In the genomic region with DNA sequence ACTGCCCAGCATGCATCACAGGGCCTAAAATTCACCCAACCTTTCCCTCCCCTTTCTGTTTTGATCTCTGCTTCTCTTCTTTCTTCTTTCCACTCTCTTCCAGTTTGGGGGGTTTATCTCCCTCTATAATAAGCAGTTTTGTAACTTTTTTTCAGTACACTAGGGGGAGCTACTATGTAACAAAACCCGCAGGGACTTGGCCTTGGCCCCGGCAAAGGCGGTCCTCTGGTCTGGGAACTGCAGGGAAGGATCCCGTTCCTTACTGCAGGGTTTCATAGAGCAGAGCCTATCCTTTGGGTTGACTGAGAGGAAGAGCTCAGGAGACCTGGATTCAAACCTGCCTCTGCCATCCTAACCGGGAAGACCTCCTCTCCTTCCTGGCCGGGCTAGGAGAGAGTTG, we compare ENCODE assay signal across 9 mouse cellular contexts. TPM values are rescaled to one million over a fixed set of nuclear protein-coding genes. Genes with fewer than 3 reads are reported as not detected.
DNase-seq lines count a peak whose midpoint lies in the region; ATAC-seq and TF ChIP-seq lines count a peak whose summit lies in the region.
"Had no signal": no experiment of that assay in that cellular context is flagged by ENCODE, and none has a peak within 500 bp of the region (broad histone marks: within the 10 kb centered on the region; RNA-seq: fewer than 3 reads in every experiment).

No protein-coding gene starts in this region.

- TF ChIP-seq POLR2A in brain, embryonic 14.5 days (IDR thresholded peaks at IDR 0.05; ENCODE audit: borderline replicate concordance, extremely low read depth, insufficient read depth, insufficient read length, poor library complexity, severe bottlenecking), result no peak

- 19% methylated on average over 6 of the region's 6 CpGs for WGBS in lung, embryonic 15.5 days

- no peak overlapping the region for H3K4me2 ChIP-seq in lung, embryonic 15.5 days

- H3K9ac ChIP-seq in ES-E14 (ENCODE audit: insufficient read depth, low read depth, low read length, poor library complexity, severe bottlenecking), result peak overlapping the region; percentile 31; the same call in 1 of the 2 replicates
- no peak overlapping the region for H3K9ac ChIP-seq in lung, embryonic 15.5 days

- no peaks in the 10 kb centered on the region; a peak in 1 of 4 replicates for H3K4me1 ChIP-seq in ES-E14 (ENCODE audit: control insufficient read depth in 2 of 2, insufficient read depth in 2 of 2, low read length in 2 of 2, poor library complexity in 1 of 2)
- peaks cover 8% of the 10 kb centered on the region; the same call in 1 of the 2 replicates for H3K4me1 ChIP-seq in lung, embryonic 15.5 days

- H3K4me3 ChIP-seq in left cerebral cortex, adult 2 months, result no peak overlapping the region
- H3K4me3 ChIP-seq in ES-E14 (ENCODE audit: insufficient read depth in 1 of 2, low read depth in 1 of 2, low read length in 2 of 2, poor library complexity in 1 of 2, severe bottlenecking in 1 of 2), result no peak overlapping the region
- H3K4me3 ChIP-seq in lung, embryonic 15.5 days, result no peak overlapping the region
- H3K4me3 ChIP-seq: erythroblast, embryonic 14.5 days had no signal

- H3K36me3 ChIP-seq in ES-E14 (ENCODE audit: control insufficient read depth, insufficient read depth, low read length, poor library complexity, severe bottlenecking), result no peaks in the 10 kb centered on the region
- H3K36me3 ChIP-seq in lung, embryonic 15.5 days, result no peaks in the 10 kb centered on the region

- in situ Hi-C loops in ES-E14 (cut with MboI; ENCODE audit: low sequenced_read_pairs in 2 of 2, unreplicated experiment in 2 of 2), result loop anchor here in 1 of 2 experiments (25.0 kb wide), 1 partner anchor 213 kb away; a partner anchor contains a TSS

- TF ChIP-seq CTCF in left cerebral cortex, adult 2 months (IDR thresholded peaks at IDR 0.05), result peak; percentile 56
- peak; percentile 39; the same call in 1 of the 2 replicates for TF ChIP-seq CTCF in brain, embryonic 14.5 days (IDR thresholded peaks at IDR 0.05; ENCODE audit: borderline replicate concordance, extremely low read depth, insufficient read depth, insufficient read length)

- no peak overlapping the region for H3K27ac ChIP-seq in left cerebral cortex, adult 2 months
- H3K27ac ChIP-seq in ES-E14 (ENCODE audit: insufficient read depth, low read depth, low read length, poor library complexity, severe bottlenecking), result no peak overlapping the region
- H3K27ac ChIP-seq in lung, embryonic 15.5 days, result no peak overlapping the region

- H3K27me3 ChIP-seq in lung, embryonic 15.5 days, result no peaks in the 10 kb centered on the region

- 0 out of 2 replicates have a peak, but pooled peaks have one; percentile 40 for ATAC-seq in lung, embryonic 15.5 days (ENCODE audit: borderline replicate concordance, extremely low read depth, low FRiP score, low TSS enrichment)
- ATAC-seq in erythroblast, adult 5-6 weeks (replicated peaks; ENCODE audit: low FRiP score, poor library complexity, severe bottlenecking), result no peak

- H3K9me3 ChIP-seq in ES-E14 (ENCODE audit: control insufficient read depth, insufficient read depth, low read depth, low read length), result no peaks in the 10 kb centered on the region
- H3K9me3 ChIP-seq in lung, embryonic 15.5 days, result no peaks in the 10 kb centered on the region

- intact Hi-C loops in left cerebral cortex, adult 2 months (cut with DNase I), result loop anchor here (5.0 kb wide), 1 partner anchor 178 kb away; a partner anchor contains a TSS

- DNase-seq in left cerebral cortex, adult 2 months (ENCODE audit: extremely low spot score in 1 of 2, low spot score in 2 of 2), result no peak
- DNase-seq in left cerebral cortex, adult 11 months (ENCODE audit: low spot score), result no peak
- DNase-seq in ES-E14 (ENCODE audit: low read depth, low spot score), result peak; percentile 47
- peak; percentile 73 for DNase-seq in brain, embryonic 14.5 days (ENCODE audit: low read depth)
- DNase-seq in gastrocnemius, postnatal 10 days, result peak; percentile 44
- DNase-seq in natural killer cell, adult 2 months (ENCODE audit: low spot score in 2 of 2), result no peak

TF ChIP-seq in ES-E14, 5 proteins besides CTCF, POLR2A, EP300 and RAD21:
- TF ChIP-seq ZNF384 (IDR thresholded peaks at IDR 0.05; ENCODE audit: low read depth, low read length) (no peak), ZC3H11A (IDR thresholded peaks at IDR 0.05; ENCODE audit: borderline replicate concordance, low read depth, low read length) (peak; percentile 81; the same call in 1 of the 2 replicates)

RNA-seq across cellular contexts. Expression of a gene that starts 30.0 kb away (rescaled TPM):
- 100 to 1,000 TPM; 176 to 177 TPM for total RNA-seq in left cerebral cortex, adult 2 months (2021)
- total RNA-seq in ES-E14 (2012; rRNA removed), result 11.9 and 26.5 TPM in 2 replicates
- 56.3 and 74.5 TPM in 2 replicates for polyA plus RNA-seq in brain, embryonic 14.5 days (2012; rRNA removed)
- total RNA-seq in gastrocnemius, postnatal 10 days (2021), result under 1 TPM; 0.21 to 0.36 TPM
- 1.6 and 2.5 TPM in 2 replicates for polyA plus RNA-seq in lung, embryonic 15.5 days (2015; fragmentation: Nextera tagmentation; extraction: Ambion mirVana)
- not detected in 2 replicates for total RNA-seq in erythroblast, adult 5-6 weeks (2015; ENCODE audit: low replicate concordance)
- total RNA-seq in erythroblast, adult 5-6 weeks (2017; ENCODE audit: low replicate concordance), result not detected in 2 replicates

RNA-seq across cellular contexts. Expression of a gene that starts 55.8 kb away (rescaled TPM):
- 10 to 100 TPM; 26.7 to 28.2 TPM for total RNA-seq in left cerebral cortex, adult 2 months (2021)
- total RNA-seq in ES-E14 (2012; rRNA removed), result 24.9 and 30.8 TPM in 2 replicates
- polyA plus RNA-seq in brain, embryonic 14.5 days (2012; rRNA removed), result 21.8 and 23.9 TPM in 2 replicates
- total RNA-seq in gastrocnemius, postnatal 10 days (2021), result 10 to 100 TPM; 22.0 to 25.3 TPM
- polyA plus RNA-seq in lung, embryonic 15.5 days (2015; fragmentation: Nextera tagmentation; extraction: Ambion mirVana), result 31.3 and 33.6 TPM in 2 replicates
- 13.2 and 15.0 TPM in 2 replicates for total RNA-seq in erythroblast, adult 5-6 weeks (2015; ENCODE audit: low replicate concordance)
- total RNA-seq in erythroblast, adult 5-6 weeks (2017; ENCODE audit: low replicate concordance), result 15.6 and 29.0 TPM in 2 replicates

Comparison
In these comparisons a context has a peak if more than half of its experiments do, and no peak if none do; other contexts are left out.
1. DNase-seq: peak in ES-E14 (single experiment), brain, embryonic 14.5 days (single experiment) and gastrocnemius, postnatal 10 days (single experiment); none in left cerebral cortex, adult 2 months (0 of 2), left cerebral cortex, adult 11 months (single experiment) and natural killer cell, adult 2 months (0 of 2).